Mouse (Mus musculus): Measurements from ENCODE around the gene Jsrp1. TPM values are rescaled to one million over a fixed set of nuclear protein-coding genes. Genes with fewer than 3 reads are reported as not detected.

Gene Jsrp1
- total and polyA plus RNA-seq, 3 experiments: 2.3 to 18.5 (median 4.9) TPM

Small RNA genes within 50 kb of the gene (microRNA-seq; reads per million reads assigned to microRNA genes)
- gene Mir1982: 1.5 to 2.9 reads per million in 2 experiments

Other genes with a start within 250 kb of the Jsrp1 start
- gene Klf16, start 236.2 kb downstream of the Jsrp1 start, total RNA-seq (2021): 10 to 100 TPM in 1 of 2 experiments, 1 to 10 TPM in 1; 9.6 to 10.6 TPM
- 39.5 and 48.0 TPM in 2 replicates for gene Klf16, start 236.2 kb downstream of the Jsrp1 start, polyA plus RNA-seq (2012; rRNA removed)
- 100 to 1,000 TPM in 1 of 2 experiments, 10 to 100 TPM in 1; 86.5 to 104 TPM for gene Abhd17a, start 223.2 kb downstream of the Jsrp1 start, total RNA-seq (2021)
- gene Abhd17a, start 223.2 kb downstream of the Jsrp1 start, polyA plus RNA-seq (2012; rRNA removed): 613 and 625 TPM in 2 replicates
- 10 to 100 TPM; 55.9 to 68.7 TPM for gene Scamp4, start 210.6 kb downstream of the Jsrp1 start, total RNA-seq (2021)
- gene Scamp4, start 210.6 kb downstream of the Jsrp1 start, polyA plus RNA-seq (2012; rRNA removed): 161 and 190 TPM in 2 replicates
- gene Adat3, start 210.6 kb downstream of the Jsrp1 start, total RNA-seq (2021): 1 to 10 TPM; 2.0 to 4.0 TPM
- gene Adat3, start 210.6 kb downstream of the Jsrp1 start, polyA plus RNA-seq (2012; rRNA removed): 31.5 and 33.0 TPM in 2 replicates
- 1 to 10 TPM; 1.3 to 1.4 TPM for gene Gm49322, start 207.5 kb downstream of the Jsrp1 start, total RNA-seq (2021)
- gene Gm49322, start 207.5 kb downstream of the Jsrp1 start, polyA plus RNA-seq (2012; rRNA removed): 2.2 and 2.3 TPM in 2 replicates
- gene Csnk1g2, start 190.7 kb downstream of the Jsrp1 start, total RNA-seq (2021): 100 to 1,000 TPM; 110 to 133 TPM
- gene Csnk1g2, start 190.7 kb downstream of the Jsrp1 start, polyA plus RNA-seq (2012; rRNA removed): 241 and 255 TPM in 2 replicates
- 10 to 100 TPM; 54.1 to 73.9 TPM for gene Btbd2, start 156.4 kb downstream of the Jsrp1 start, total RNA-seq (2021)
- gene Btbd2, start 156.4 kb downstream of the Jsrp1 start, polyA plus RNA-seq (2012; rRNA removed): 165 and 166 TPM in 2 replicates
- 100 to 1,000 TPM; 185 to 189 TPM for gene Mknk2, start 135.4 kb downstream of the Jsrp1 start, total RNA-seq (2021)
- gene Mknk2, start 135.4 kb downstream of the Jsrp1 start, polyA plus RNA-seq (2012; rRNA removed): 427 and 546 TPM in 2 replicates
- gene Mob3a, start 111.5 kb downstream of the Jsrp1 start, total RNA-seq (2021): 10 to 100 TPM; 18.0 to 19.4 TPM
- 22.5 and 27.1 TPM in 2 replicates for gene Mob3a, start 111.5 kb downstream of the Jsrp1 start, polyA plus RNA-seq (2012; rRNA removed)
- gene Izumo4, start 111.3 kb downstream of the Jsrp1 start, total RNA-seq (2021): 10 to 100 TPM; 13.2 to 21.2 TPM
- 73.3 and 74.3 TPM in 2 replicates for gene Izumo4, start 111.3 kb downstream of the Jsrp1 start, polyA plus RNA-seq (2012; rRNA removed)
- gene Ap3d1, start 71.2 kb downstream of the Jsrp1 start, total RNA-seq (2021): 100 to 1,000 TPM in 1 of 2 experiments, 10 to 100 TPM in 1; 85.6 to 104 TPM
- gene Ap3d1, start 71.2 kb downstream of the Jsrp1 start, polyA plus RNA-seq (2012; rRNA removed): 98.1 and 131 TPM in 2 replicates
- gene Dot1l, start 58.3 kb downstream of the Jsrp1 start, total RNA-seq (2021): 10 to 100 TPM; 31.7 to 80.6 TPM
- 109 and 170 TPM in 2 replicates for gene Dot1l, start 58.3 kb downstream of the Jsrp1 start, polyA plus RNA-seq (2012; rRNA removed)
- gene Sf3a2, start 15.3 kb downstream of the Jsrp1 start, total RNA-seq (2021): 10 to 100 TPM; 53.6 to 58.7 TPM
- 103 and 104 TPM in 2 replicates for gene Sf3a2, start 15.3 kb downstream of the Jsrp1 start, polyA plus RNA-seq (2012; rRNA removed)
- 10 to 100 TPM; 72.2 to 83.6 TPM for gene Plekhj1, start 14.9 kb downstream of the Jsrp1 start, total RNA-seq (2021)
- 81.1 and 102 TPM in 2 replicates for gene Plekhj1, start 14.9 kb downstream of the Jsrp1 start, polyA plus RNA-seq (2012; rRNA removed)
- gene Amh, start 8.3 kb downstream of the Jsrp1 start, total RNA-seq (2021): under 1 TPM; 0.73 to 0.95 TPM
- 1.7 and 2.1 TPM in 2 replicates for gene Amh, start 8.3 kb downstream of the Jsrp1 start, polyA plus RNA-seq (2012; rRNA removed)
- 100 to 1,000 TPM; 780 to 923 TPM for gene Oaz1, start 13.2 kb upstream of the Jsrp1 start, total RNA-seq (2021)
- gene Oaz1, start 13.2 kb upstream of the Jsrp1 start, polyA plus RNA-seq (2012; rRNA removed): 1,168 and 1,414 TPM in 2 replicates
- gene Lingo3, start 30.5 kb upstream of the Jsrp1 start, total RNA-seq (2021): 10 to 100 TPM in 1 of 2 experiments, 1 to 10 TPM in 1; 8.5 to 16.7 TPM
- 13.8 and 18.7 TPM in 2 replicates for gene Lingo3, start 30.5 kb upstream of the Jsrp1 start, polyA plus RNA-seq (2012; rRNA removed)
- gene Lsm7, start 41.7 kb upstream of the Jsrp1 start, total RNA-seq (2021): 10 to 100 TPM; 22.3 to 36.2 TPM
- gene Lsm7, start 41.7 kb upstream of the Jsrp1 start, polyA plus RNA-seq (2012; rRNA removed): 91.9 and 107 TPM in 2 replicates
- gene Sppl2b, start 41.8 kb upstream of the Jsrp1 start, total RNA-seq (2021): 10 to 100 TPM; 28.5 to 35.2 TPM
- 114 and 116 TPM in 2 replicates for gene Sppl2b, start 41.8 kb upstream of the Jsrp1 start, polyA plus RNA-seq (2012; rRNA removed)
- gene Tmprss9, start 58.4 kb upstream of the Jsrp1 start, total RNA-seq (2021): not detected
- 0.18 and 0.21 TPM in 2 replicates for gene Tmprss9, start 58.4 kb upstream of the Jsrp1 start, polyA plus RNA-seq (2012; rRNA removed)
- 100 to 1,000 TPM; 174 to 231 TPM for gene Timm13, start 87.5 kb upstream of the Jsrp1 start, total RNA-seq (2021)
- gene Timm13, start 87.5 kb upstream of the Jsrp1 start, polyA plus RNA-seq (2012; rRNA removed): 236 and 243 TPM in 2 replicates
- gene Lmnb2, start 104.7 kb upstream of the Jsrp1 start, total RNA-seq (2021): 10 to 100 TPM; 10.8 to 11.4 TPM
- 16.2 and 17.9 TPM in 2 replicates for gene Lmnb2, start 104.7 kb upstream of the Jsrp1 start, polyA plus RNA-seq (2012; rRNA removed)
- gene Gadd45b, start 116.6 kb upstream of the Jsrp1 start, total RNA-seq (2021): 10 to 100 TPM; 25.6 to 84.9 TPM
- gene Gadd45b, start 116.6 kb upstream of the Jsrp1 start, polyA plus RNA-seq (2012; rRNA removed): 37.6 and 50.8 TPM in 2 replicates
- gene Gng7, start 201.4 kb upstream of the Jsrp1 start, total RNA-seq (2021): 1 to 10 TPM; 5.4 to 9.2 TPM
- 8.5 and 8.6 TPM in 2 replicates for gene Gng7, start 201.4 kb upstream of the Jsrp1 start, polyA plus RNA-seq (2012; rRNA removed)
- gene Diras1, start 212.2 kb upstream of the Jsrp1 start, total RNA-seq (2021): 1 to 10 TPM; 1.4 to 3.6 TPM
- 2.1 and 2.4 TPM in 2 replicates for gene Diras1, start 212.2 kb upstream of the Jsrp1 start, polyA plus RNA-seq (2012; rRNA removed)
- 10 to 100 TPM; 50.9 to 53.0 TPM for gene Slc39a3, start 223.9 kb upstream of the Jsrp1 start, total RNA-seq (2021)
- 121 and 154 TPM in 2 replicates for gene Slc39a3, start 223.9 kb upstream of the Jsrp1 start, polyA plus RNA-seq (2012; rRNA removed)
- gene Sgta, start 246.7 kb upstream of the Jsrp1 start, total RNA-seq (2021): 100 to 1,000 TPM; 198 to 288 TPM
- 495 and 554 TPM in 2 replicates for gene Sgta, start 246.7 kb upstream of the Jsrp1 start, polyA plus RNA-seq (2012; rRNA removed)